Mouse (Mus musculus) gastrocnemius, postnatal 36 days (tissue): ENCODE results near the gene Mrtfa. TPM values are rescaled to one million over a fixed set of nuclear protein-coding genes. Genes with fewer than 3 reads are reported as not detected.

ENCODE experiments used
- DNase-seq, 2 experiments: peaks; one replicate each; pipeline ENCODE4 v3.0.0; 2022
- intact Hi-C: fragments of 180-260 bp; cut with DNase I; formaldehyde crosslinking; loops from one replicate; pipeline ENCODE4 v1.15.1; 2025
- total RNA-seq, 2 experiments: library from RNA; stranded (reverse); gene quantifications; 2 replicates each; pipeline ENCODE4 v1.2.3; 2021

Mrtfa gene
- total RNA-seq, 2 experiments from 2014 or later, result 17.6 to 21.5 TPM

- DNase-seq, result no peak
- intact Hi-C loops, result no loop called here
Observed at GRCm38 (mm10) chr15:81160677-81161076, 29.9 kb downstream of the Mrtfa start.

GRCm38 (mm10) chr15:81159212-81159611 is 31.3 kb downstream of the Mrtfa start:
- no peak for DNase-seq
- intact Hi-C loops, result loop anchor here (5.0 kb wide), 1 partner anchor 38 kb away; no protein-coding TSS in a partner anchor

- no peak for DNase-seq
- intact Hi-C loops, result loop anchor here (5.0 kb wide), 1 partner anchor 39 kb away; no protein-coding TSS in a partner anchor
Observed at GRCm38 (mm10) chr15:81158517-81159120, 31.9 kb downstream of the Mrtfa start.

GRCm38 (mm10) chr15:81156453-81156852 is 34.1 kb downstream of the Mrtfa start:
- intact Hi-C loops, result loop anchor here (5.0 kb wide), 1 partner anchor 41 kb away; no protein-coding TSS in a partner anchor
- no peak for DNase-seq

- intact Hi-C loops, result loop anchor here (5.0 kb wide), 1 partner anchor 41 kb away; no protein-coding TSS in a partner anchor
- no peak for DNase-seq
Observed at GRCm38 (mm10) chr15:81155845-81156244, 34.7 kb downstream of the Mrtfa start.

- intact Hi-C loops, result loop anchor here (5.0 kb wide), 1 partner anchor 42 kb away; no protein-coding TSS in a partner anchor
- no peak for DNase-seq
Observed at GRCm38 (mm10) chr15:81154846-81155624, 35.5 kb downstream of the Mrtfa start.

- intact Hi-C loops, result no loop called here
- DNase-seq, result no peak
Observed at GRCm38 (mm10) chr15:81141956-81142576, 48.5 kb downstream of the Mrtfa start.

- DNase-seq, result no peak
- intact Hi-C loops, result no loop called here
Observed at GRCm38 (mm10) chr15:81140004-81140403, 50.6 kb downstream of the Mrtfa start.

GRCm38 (mm10) chr15:81137298-81137697 is 53.3 kb downstream of the Mrtfa start:
- intact Hi-C loops, result no loop called here
- DNase-seq, result peak; percentile 18 to 25

- DNase-seq, result no peak
- intact Hi-C loops, result no loop called here
Observed at GRCm38 (mm10) chr15:81133781-81134180, 56.8 kb downstream of the Mrtfa start.

GRCm38 (mm10) chr15:81131152-81131551 is 59.4 kb downstream of the Mrtfa start:
- DNase-seq, result no peak
- intact Hi-C loops, result no loop called here

GRCm38 (mm10) chr15:81129970-81130369 is 60.6 kb downstream of the Mrtfa start:
- intact Hi-C loops, result no loop called here
- DNase-seq, result no peak

- no peak for DNase-seq
- intact Hi-C loops, result no loop called here
Observed at GRCm38 (mm10) chr15:81128155-81128838, 62.3 kb downstream of the Mrtfa start.

- intact Hi-C loops, result no loop called here
Observed at GRCm38 (mm10) chr15:81124282-81124681, 66.3 kb downstream of the Mrtfa start.

GRCm38 (mm10) chr15:81123122-81123521 is 67.4 kb downstream of the Mrtfa start:
- intact Hi-C loops, result no loop called here
- DNase-seq, result no peak

More at GRCm38 (mm10) chr15:81124282-81124681, 66.3 kb downstream of the Mrtfa start:
- DNase-seq, result no peak

GRCm38 (mm10) chr15:81122535-81122934 is 68.0 kb downstream of the Mrtfa start:
- DNase-seq, result no peak
- intact Hi-C loops, result no loop called here

- intact Hi-C loops, result no loop called here
- DNase-seq, result no peak
Observed at GRCm38 (mm10) chr15:81122078-81122477, 68.5 kb downstream of the Mrtfa start.

- intact Hi-C loops, result no loop called here
- no peak for DNase-seq
Observed at GRCm38 (mm10) chr15:81120946-81121345, 69.6 kb downstream of the Mrtfa start.

- no peak for DNase-seq
- intact Hi-C loops, result no loop called here
Observed at GRCm38 (mm10) chr15:81120140-81120539, 70.4 kb downstream of the Mrtfa start.

GRCm38 (mm10) chr15:81118226-81118625 is 72.3 kb downstream of the Mrtfa start:
- DNase-seq, result no peak
- intact Hi-C loops, result loop anchor here (5.0 kb wide), 1 partner anchor 36 kb away; no protein-coding TSS in a partner anchor

- no peak for DNase-seq
- intact Hi-C loops, result no loop called here
Observed at GRCm38 (mm10) chr15:81112589-81112988, 78.0 kb downstream of the Mrtfa start.
